Mouse (Mus musculus) stomach, postnatal 0 days (tissue): Measurements from ENCODE around the gene Wnt6.

Experiments used
- CTCF ChIP-seq: IDR thresholded peaks from 2 replicates; pipeline ENCODE4 v1.5.1; 2016; ENCODE audit warnings: antibody characterized with exemption, low read depth, mild to moderate bottlenecking, moderate library complexity
- EP300 ChIP-seq: optimal IDR thresholded peaks from 2 replicates; pipeline ENCODE3; 2016; ENCODE audit warnings: antibody characterized with exemption

DNA sequence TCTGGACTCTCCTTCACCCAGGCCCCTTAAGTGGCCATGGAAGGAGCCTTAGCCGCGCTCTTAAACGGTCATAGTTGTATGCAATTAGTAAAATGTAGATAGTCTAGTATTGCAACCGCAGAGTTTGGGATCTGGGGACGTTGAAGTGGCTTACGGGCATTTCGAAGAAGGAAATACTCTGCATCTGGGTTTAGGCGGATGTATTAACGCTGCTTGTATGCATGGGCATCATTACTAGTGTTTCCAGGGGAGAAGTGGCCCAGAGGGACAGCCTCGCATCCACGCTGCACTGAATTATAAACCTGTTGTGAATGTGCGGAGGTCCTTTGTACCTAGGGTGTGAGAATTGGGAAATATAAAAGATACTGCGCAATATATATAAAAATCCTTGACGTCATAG is 45.5 kb downstream of the Wnt6 start:
- TF ChIP-seq CTCF (no peak), EP300 (no peak)
